Mouse (Mus musculus) neural tube, embryonic 10.5 days (tissue): ENCODE data around the gene Egfl7.

ENCODE experiments used
- DNase-seq: peaks from one replicate; pipeline ENCODE4 v3.0.0-alpha.2; 2017; ENCODE audit warnings: low spot score; ENCODE audit errors: extremely low spot score

Gene Egfl7

GRCm38 (mm10) chr2:26638572-26638971 lies 58.8 kb downstream of the Egfl7 start:
- no peak for DNase-seq

- DNase-seq: no peak
These were observed 59.3 kb downstream of the Egfl7 start for GRCm38 (mm10) chr2:26639083-26639482.

- peak; percentile 99 for DNase-seq
These were observed 60.3 kb downstream of the Egfl7 start for GRCm38 (mm10) chr2:26639838-26640830.

- no peak for DNase-seq
These were observed 61.3 kb downstream of the Egfl7 start for GRCm38 (mm10) chr2:26641006-26641647.
